Mouse (Mus musculus) limb, embryonic 15.5 days (tissue): ENCODE results near the gene Gm10142. TPM values are rescaled to one million over a fixed set of nuclear protein-coding genes. Genes with fewer than 3 reads are reported as not detected.
"Not testable (repeated sequence)": the region's sequence is repeated elsewhere in the genome, so short reads cannot be mapped to it uniquely, and the experiment has no call there.

ENCODE experiments used
- ATAC-seq: fragments of 200-750 bp; cut with Nextera tagmentation; 2 replicates; pipeline ENCODE4 v1.8.0; 2017; ENCODE audit warnings: low read depth, moderate TSS enrichment; ENCODE audit not compliant: insufficient number of reproducible peaks, low FRiP score, low TSS enrichment
- H3K27ac ChIP-seq: fragments of 300-500 bp; sonication (generic); 2 replicates; pipeline ENCODE4 v1.5.1; 2015; ENCODE audit warnings: moderate library complexity, mild to moderate bottlenecking, inconsistent platforms
- H3K27me3 ChIP-seq: fragments of 300-500 bp; sonication (generic); 2 replicates; pipeline ENCODE4 v1.6.1; 2015; ENCODE audit warnings: inconsistent platforms
- H3K36me3 ChIP-seq: fragments of 300-500 bp; sonication (generic); 2 replicates; pipeline ENCODE4 v1.6.1; 2015; ENCODE audit warnings: inconsistent platforms
- H3K4me1 ChIP-seq: fragments of 300-500 bp; sonication (generic); 2 replicates; pipeline ENCODE4 v1.6.1; 2015; ENCODE audit warnings: inconsistent platforms
- H3K4me2 ChIP-seq: fragments of 300-500 bp; sonication (generic); 2 replicates; pipeline ENCODE4 v1.6.1; 2015; ENCODE audit warnings: mild to moderate bottlenecking, inconsistent platforms
- H3K4me3 ChIP-seq: fragments of 300-500 bp; sonication (generic); 2 replicates; pipeline ENCODE4 v1.5.1; 2015; ENCODE audit warnings: mild to moderate bottlenecking, inconsistent platforms
- H3K9ac ChIP-seq: fragments of 300-500 bp; sonication (generic); 2 replicates; pipeline ENCODE4 v1.6.1; 2015; ENCODE audit warnings: inconsistent platforms
- H3K9me3 ChIP-seq: fragments of 300-500 bp; sonication (generic); 2 replicates; pipeline ENCODE4 v1.6.1; 2016; ENCODE audit warnings: inconsistent platforms
- WGBS: fragments of 180-500 bp; shearing (Covaris S2); methylation state at CpG from one replicate; pipeline ENCODE4 v1.1.7; 2015; 5-methylcytosine and 5-hydroxymethylcytosine counted together
- polyA plus RNA-seq: library from polyadenylated mRNA; unstranded; fragments of >200 nt; fragmentation: Nextera tagmentation; extraction: Ambion mirVana; gene quantifications from 2 replicates; pipeline ENCODE4 v1.2.1, GENCODE M21; 2015

Gm10142 gene
- polyA plus RNA-seq, 1 experiment from 2014 or later = not detected

DNA sequence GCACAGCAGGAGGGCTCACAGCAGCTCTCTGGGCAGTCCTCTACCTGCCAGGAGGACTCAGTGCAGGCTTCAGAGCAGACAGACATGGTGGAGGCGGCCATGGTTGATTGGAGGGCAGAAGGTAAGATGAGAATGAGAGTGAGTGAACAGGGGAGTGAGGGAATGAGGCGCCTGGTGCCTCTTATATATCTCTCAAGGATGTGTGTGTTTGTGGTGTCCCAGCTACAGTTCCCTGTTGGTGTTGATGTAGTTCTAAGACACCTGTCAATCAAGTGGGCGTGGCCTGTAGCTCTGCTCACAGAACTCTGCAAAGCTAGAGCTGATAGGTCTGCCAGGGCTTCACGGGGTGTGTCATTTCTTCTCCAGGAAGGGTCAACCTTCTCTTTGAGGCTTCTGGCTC, 18.5 kb upstream of the Gm10142 start, which contains the start of gene Gm9508:
Gene Gm9508 (minus strand): TSS at position 101 of the 400 bp plus-strand sequence.
- no peak for ATAC-seq
- H3K27me3 ChIP-seq = no peaks in the 10 kb centered on the region
- H3K4me1 ChIP-seq = 0 out of 2 replicates have a peak, but pooled peaks cover 4% of the 10 kb centered on the region
- H3K9ac ChIP-seq = no peak within 1 kb of the TSS
- H3K9me3 ChIP-seq = no peaks in the 10 kb centered on the region
- H3K27ac ChIP-seq = no peak within 1 kb of the TSS
- no peak within 1 kb of the TSS for H3K4me3 ChIP-seq
- H3K36me3 ChIP-seq = no peaks in the 10 kb centered on the region
- WGBS = 37% methylated on average over 4 of the region's 4 CpGs
- H3K4me2 ChIP-seq = no peak within 1 kb of the TSS

- Histone ChIP-seq H3K9me3 (peaks cover 3% of the 10 kb centered on the region; the same call in 1 of the 2 replicates), H3K4me1 (no peaks in the 10 kb centered on the region), H3K9ac (no peak within 1 kb of the TSS), H3K27me3 (no peaks in the 10 kb centered on the region), H3K4me3 (no peak within 1 kb of the TSS), H3K4me2 (no peak within 1 kb of the TSS), H3K36me3 (no peaks in the 10 kb centered on the region), H3K27ac (no peak within 1 kb of the TSS)
- ATAC-seq = no peak
- WGBS = 93% methylated on average over 1 of the region's 1 CpGs
These were observed 9.3 kb upstream of the Gm10142 start, which contains the start of gene Gm10272 for GRCm38 (mm10) chr10:77706326-77706725. TSS of gene Gm10272 (plus strand) at chr10:77706626.

DNA sequence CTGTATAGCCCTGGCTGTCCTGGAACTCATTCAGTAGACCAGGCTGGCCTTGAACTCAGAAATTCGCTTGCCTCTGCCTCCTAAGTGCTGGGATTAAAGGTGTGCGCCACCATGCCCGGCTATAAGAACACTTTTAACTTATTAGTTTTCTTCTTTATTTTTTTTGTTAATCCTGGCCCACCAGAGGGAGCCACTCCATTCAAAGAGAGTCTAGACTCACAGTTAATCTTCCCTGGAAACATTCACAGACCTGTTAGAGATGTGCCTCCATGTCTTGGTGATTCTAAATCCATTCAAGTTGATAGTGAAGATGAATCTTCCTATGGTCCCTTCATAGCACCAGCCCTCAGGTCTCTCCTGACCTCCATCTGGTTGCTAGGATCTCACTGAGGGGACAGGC, 5.8 kb upstream of the Gm10142 start:
- ATAC-seq = no peak
- no peak overlapping the region for H3K4me2 ChIP-seq
- no peak overlapping the region for H3K4me3 ChIP-seq
- no peaks in the 10 kb centered on the region for H3K27me3 ChIP-seq
- 80% methylated on average over 3 of the region's 3 CpGs for WGBS
- H3K9me3 ChIP-seq = no peaks in the 10 kb centered on the region; the same call in 1 of the 2 replicates
- H3K4me1 ChIP-seq = no peaks in the 10 kb centered on the region
- H3K27ac ChIP-seq = no peak overlapping the region
- H3K36me3 ChIP-seq = no peaks in the 10 kb centered on the region
- no peak overlapping the region for H3K9ac ChIP-seq

- not testable (repeated sequence) for H3K9ac ChIP-seq, H3K4me3 ChIP-seq, ATAC-seq, H3K27ac ChIP-seq, H3K4me1 ChIP-seq, H3K36me3 ChIP-seq, H3K27me3 ChIP-seq, H3K9me3 ChIP-seq, H3K4me2 ChIP-seq
These were observed 4.5 kb upstream of the Gm10142 start, which contains the start of gene Gm10024 for GRCm38 (mm10) chr10:77711157-77711556. TSS of gene Gm10024 (plus strand) at chr10:77711457.

- no peaks in the 10 kb centered on the region for H3K27me3 ChIP-seq
- no peaks in the 10 kb centered on the region for H3K4me1 ChIP-seq
- no peak overlapping the region for H3K9ac ChIP-seq
- H3K36me3 ChIP-seq = no peaks in the 10 kb centered on the region
- no peak for ATAC-seq
- H3K9me3 ChIP-seq = no peaks in the 10 kb centered on the region
- no peak overlapping the region for H3K4me3 ChIP-seq
- H3K4me2 ChIP-seq = no peak overlapping the region
- no peak overlapping the region for H3K27ac ChIP-seq
- WGBS = 49% methylated on average over 4 of the region's 4 CpGs
These were observed 1.9 kb upstream of the Gm10142 start for GRCm38 (mm10) chr10:77713734-77714133.

GRCm38 (mm10) chr10:77720299-77720698, 4.7 kb downstream of the Gm10142 start, which contains the start of gene Krtap12-1:
TSS of gene Krtap12-1 (plus strand) at chr10:77720599.
- H3K4me3 ChIP-seq, H3K27me3 ChIP-seq, H3K9ac ChIP-seq, H3K27ac ChIP-seq, H3K9me3 ChIP-seq, ATAC-seq, H3K36me3 ChIP-seq, H3K4me2 ChIP-seq, H3K4me1 ChIP-seq: not testable (repeated sequence)
- WGBS = 87% methylated on average over 1 of the region's 1 CpGs

DNA sequence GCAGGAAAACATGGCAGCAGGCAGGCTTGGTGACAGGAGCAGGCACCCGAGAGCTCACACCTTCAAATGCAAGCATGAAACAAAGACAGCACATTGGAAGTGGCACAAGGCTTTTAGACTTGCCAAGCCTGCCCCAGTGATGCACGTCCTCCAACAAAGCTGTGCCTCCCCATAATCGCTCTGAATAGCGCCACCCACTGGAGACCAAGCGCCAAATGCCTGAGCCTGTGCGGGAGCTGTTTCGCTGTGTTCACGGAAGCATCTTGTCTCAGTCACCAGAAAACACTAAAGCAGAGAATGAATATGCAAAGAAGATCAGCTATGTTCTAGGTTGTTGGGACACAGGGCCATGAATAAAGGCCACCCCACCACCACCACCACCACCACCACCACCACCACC, 9.2 kb downstream of the Gm10142 start:
- H3K4me2 ChIP-seq = no peak overlapping the region
- H3K4me1 ChIP-seq = no peaks in the 10 kb centered on the region
- no peak overlapping the region for H3K4me3 ChIP-seq
- no peaks in the 10 kb centered on the region for H3K27me3 ChIP-seq
- no peak overlapping the region for H3K27ac ChIP-seq
- ATAC-seq = no peak
- 72% methylated on average over 8 of the region's 8 CpGs for WGBS
- H3K9me3 ChIP-seq = no peaks in the 10 kb centered on the region
- no peak overlapping the region for H3K9ac ChIP-seq
- no peaks in the 10 kb centered on the region for H3K36me3 ChIP-seq

GRCm38 (mm10) chr10:77726186-77726585, 10.6 kb downstream of the Gm10142 start, which contains the start of gene Gm10100:
TSS of gene Gm10100 (plus strand) at chr10:77726486.
- no peak for ATAC-seq
- Histone ChIP-seq H3K27ac (no peak within 1 kb of the TSS), H3K4me3 (no peak within 1 kb of the TSS), H3K4me1 (no peaks in the 10 kb centered on the region), H3K9ac (no peak within 1 kb of the TSS), H3K9me3 (no peaks in the 10 kb centered on the region), H3K36me3 (no peaks in the 10 kb centered on the region), H3K27me3 (no peaks in the 10 kb centered on the region), H3K4me2 (no peak within 1 kb of the TSS)
- WGBS = 27% methylated on average over 3 of the region's 3 CpGs

GRCm38 (mm10) chr10:77728280-77728679, 12.7 kb downstream of the Gm10142 start:
- H3K9me3 ChIP-seq = no peaks in the 10 kb centered on the region
- no peak overlapping the region for H3K4me3 ChIP-seq
- WGBS = 61% methylated on average over 4 of the region's 4 CpGs
- no peak for ATAC-seq
- H3K4me1 ChIP-seq = no peaks in the 10 kb centered on the region
- H3K27ac ChIP-seq = no peak overlapping the region
- H3K36me3 ChIP-seq = no peaks in the 10 kb centered on the region
- no peaks in the 10 kb centered on the region for H3K27me3 ChIP-seq
- H3K4me2 ChIP-seq = no peak overlapping the region
- H3K9ac ChIP-seq = no peak overlapping the region

DNA sequence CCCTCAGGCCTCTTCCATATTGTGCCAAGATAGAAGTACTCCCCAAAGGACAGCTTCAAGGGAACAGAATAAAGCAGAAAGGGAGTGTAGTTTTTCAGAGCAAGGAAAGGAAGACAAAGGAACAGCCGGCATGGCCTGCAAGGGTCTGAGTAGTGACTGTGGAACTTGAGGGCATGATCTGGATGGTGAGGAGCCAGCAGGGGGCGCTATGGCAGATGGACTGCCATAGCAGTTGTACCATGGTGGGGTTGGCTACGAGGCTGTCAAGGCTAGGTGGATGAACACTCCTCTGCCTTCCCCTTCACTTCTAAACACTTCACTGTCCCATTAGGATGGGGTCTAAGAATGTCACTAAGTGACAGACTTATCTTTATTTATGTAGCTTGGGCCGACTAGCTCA, 13.6 kb downstream of the Gm10142 start:
- H3K9me3 ChIP-seq = no peaks in the 10 kb centered on the region
- no peak for ATAC-seq
- WGBS = 40% methylated on average over 4 of the region's 4 CpGs

GRCm38 (mm10) chr10:77735928-77736327, 20.3 kb downstream of the Gm10142 start:
- 94% methylated on average over 1 of the region's 1 CpGs for WGBS
- Histone ChIP-seq H3K4me2 (no peak overlapping the region), H3K9ac (no peak overlapping the region), H3K27ac (no peak overlapping the region), H3K4me3 (no peak overlapping the region), H3K4me1 (no peaks in the 10 kb centered on the region), H3K27me3 (no peaks in the 10 kb centered on the region), H3K9me3 (peaks cover 4% of the 10 kb centered on the region; the same call in 1 of the 2 replicates), H3K36me3 (no peaks in the 10 kb centered on the region)
- ATAC-seq = no peak

More for the DNA sequence above, 13.6 kb downstream of the Gm10142 start:
- H3K4me3 ChIP-seq = no peak overlapping the region
- no peak overlapping the region for H3K4me2 ChIP-seq
- H3K36me3 ChIP-seq = no peaks in the 10 kb centered on the region
- H3K27ac ChIP-seq = no peak overlapping the region
- H3K9ac ChIP-seq = no peak overlapping the region
- no peaks in the 10 kb centered on the region for H3K4me1 ChIP-seq
- no peaks in the 10 kb centered on the region for H3K27me3 ChIP-seq

DNA sequence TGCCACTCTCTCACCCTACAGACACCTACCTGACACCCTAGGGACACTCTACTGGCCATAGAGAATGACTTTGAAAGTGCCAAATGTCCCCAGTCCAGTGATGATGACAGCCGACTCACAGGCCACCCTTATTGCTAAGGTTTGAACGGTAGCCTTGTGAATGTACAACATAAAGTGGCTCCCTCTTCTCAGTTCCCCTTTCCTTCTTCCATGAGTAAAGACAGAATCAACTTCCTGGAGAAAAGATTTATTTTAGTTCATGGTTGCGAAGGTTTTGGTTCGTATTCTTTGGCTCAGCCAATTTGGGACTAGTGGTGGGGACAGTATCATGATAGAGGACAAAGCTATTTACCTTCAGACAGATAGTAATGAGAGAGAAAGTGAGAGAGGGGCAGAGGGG, 23.3 kb downstream of the Gm10142 start:
- no peak overlapping the region for H3K9ac ChIP-seq
- no peak overlapping the region for H3K4me3 ChIP-seq
- ATAC-seq = no peak
- no peaks in the 10 kb centered on the region for H3K36me3 ChIP-seq
- no peak overlapping the region for H3K4me2 ChIP-seq
- 80% methylated on average over 4 of the region's 4 CpGs for WGBS
- no peaks in the 10 kb centered on the region; the same call in 1 of the 2 replicates for H3K4me1 ChIP-seq
- H3K27ac ChIP-seq = no peak overlapping the region
- H3K27me3 ChIP-seq = no peaks in the 10 kb centered on the region
- H3K9me3 ChIP-seq = peaks cover 4% of the 10 kb centered on the region; the same call in 1 of the 2 replicates
